Mouse (Mus musculus) gastrocnemius, postnatal 25 days (tissue): ENCODE data around the gene Txndc5. TPM values are rescaled to one million over a fixed set of nuclear protein-coding genes. Genes with fewer than 3 reads are reported as not detected.

Source experiments
- DNase-seq: peaks from one replicate; pipeline ENCODE4 v3.0.0; 2022
- long read RNA-seq, 2 experiments: library from polyadenylated mRNA; stranded (forward); transcript quantifications; one replicate each; pipeline ENCODE4 v2.0.0; 2021
- total RNA-seq, 2 experiments: library from RNA; stranded (reverse); gene quantifications; 1 replicate in 1 of 2; 2 replicates in 1 of 2; pipeline ENCODE4 v1.2.3; 2021

The Txndc5 gene
- 10 to 100 TPM; 26.5 to 34.9 TPM for total RNA-seq
- long read RNA-seq, experiment 1, transcript Txndc5-201 (10 exons, 2,843 nt) = major isoform, 23 of 30 reads
- long read RNA-seq, experiment 1, partial matches to known transcripts = 3 of 30 reads
- long read RNA-seq, experiment 1, other reads (novel, unspliced or antisense) = 3 of 30 reads
- long read RNA-seq, experiment 2, transcript Txndc5-201 (10 exons, 2,843 nt) = major isoform, 65 of 71 reads
- long read RNA-seq, experiment 2, partial matches to known transcripts = 0 of 71 reads
- long read RNA-seq, experiment 2, other reads (novel, unspliced or antisense) = 4 of 71 reads

GRCm38 (mm10) chr13:38528687-38529294 is at the start of gene Txndc5:
TSS of gene Txndc5 (minus strand) at chr13:38528824.
- peak; percentile 22 for DNase-seq

- no peak for DNase-seq
Observed at GRCm38 (mm10) chr13:38574668-38575067, 46.0 kb upstream of the Txndc5 start.

DNA sequence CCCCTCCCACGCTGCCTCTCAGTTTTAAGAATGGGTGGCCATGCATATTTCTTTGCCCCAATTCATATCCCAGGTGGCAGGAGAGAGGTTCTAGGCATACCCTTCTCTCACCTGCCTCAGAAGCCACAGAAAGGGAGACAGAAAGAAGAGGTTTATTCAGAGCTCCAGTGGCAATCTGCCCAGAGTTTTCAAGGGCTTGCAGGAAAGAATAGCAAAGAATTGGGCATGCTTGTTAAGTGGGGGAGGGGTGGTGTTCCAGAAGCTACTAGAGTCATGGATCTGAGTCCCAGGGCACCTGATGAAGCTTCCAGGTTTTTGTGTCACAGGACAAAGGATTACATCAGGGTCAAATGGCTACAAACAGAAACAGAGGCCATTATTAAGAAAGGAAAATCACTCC is 44.7 kb upstream of the Txndc5 start:
- DNase-seq = no peak

DNA sequence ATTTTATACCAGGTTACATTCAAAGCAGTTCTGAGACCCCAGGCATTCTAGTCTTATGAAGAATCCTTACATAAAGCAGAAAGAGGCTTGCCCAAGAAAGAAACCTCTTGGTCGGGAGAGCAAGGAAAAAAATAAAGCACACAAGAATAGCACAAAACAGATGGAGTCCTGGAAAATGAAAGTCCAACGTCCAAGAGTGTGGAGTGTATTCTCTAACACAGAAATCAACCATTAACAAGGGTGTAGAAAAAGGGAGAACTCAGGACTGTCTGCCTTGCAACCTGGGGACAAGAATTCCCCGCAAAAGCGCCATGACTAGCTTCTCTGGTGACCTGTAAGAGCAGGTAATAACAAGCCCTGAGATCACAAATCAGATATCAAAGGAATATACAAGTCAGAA is 36.6 kb upstream of the Txndc5 start:
- no peak for DNase-seq

DNA sequence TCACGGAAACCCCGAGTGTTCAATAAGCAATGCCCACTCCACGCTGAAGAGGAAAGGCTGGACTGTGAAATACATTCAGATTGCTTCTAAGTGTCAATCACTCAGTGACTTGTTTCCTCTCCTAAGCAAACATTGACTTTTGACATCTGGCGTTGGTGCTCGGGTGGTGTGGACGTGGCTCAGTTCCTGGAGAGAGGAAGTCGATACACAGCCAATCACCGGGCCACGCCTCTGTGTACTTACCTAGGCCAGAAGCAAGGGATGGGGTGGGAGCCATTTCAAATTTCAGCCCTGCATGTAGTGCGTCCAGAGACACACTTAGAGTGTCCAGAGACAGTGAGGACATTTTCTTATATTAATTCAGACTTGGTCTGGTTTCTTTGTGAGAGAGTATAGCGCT is 26.0 kb upstream of the Txndc5 start:
- no peak for DNase-seq

DNA sequence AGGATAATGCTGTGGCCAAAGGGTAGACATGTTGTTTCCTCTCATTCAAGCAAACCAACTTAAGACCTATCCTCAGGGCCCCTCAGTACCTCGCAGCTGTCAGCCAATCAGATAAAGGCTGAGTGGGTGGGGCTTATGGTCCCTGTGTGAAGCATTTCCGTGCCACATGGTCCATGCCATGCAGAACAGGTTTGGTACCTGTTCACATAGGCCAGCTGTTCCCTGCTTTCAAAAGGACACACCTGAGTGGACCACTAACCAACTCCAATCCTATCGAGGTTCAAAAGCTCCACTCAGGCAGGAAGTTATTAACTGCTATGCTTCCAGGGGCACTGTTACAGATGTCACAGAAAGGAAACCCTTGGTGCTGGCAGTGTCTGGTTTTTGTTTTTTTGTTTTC is 25.6 kb upstream of the Txndc5 start:
- no peak for DNase-seq

DNA sequence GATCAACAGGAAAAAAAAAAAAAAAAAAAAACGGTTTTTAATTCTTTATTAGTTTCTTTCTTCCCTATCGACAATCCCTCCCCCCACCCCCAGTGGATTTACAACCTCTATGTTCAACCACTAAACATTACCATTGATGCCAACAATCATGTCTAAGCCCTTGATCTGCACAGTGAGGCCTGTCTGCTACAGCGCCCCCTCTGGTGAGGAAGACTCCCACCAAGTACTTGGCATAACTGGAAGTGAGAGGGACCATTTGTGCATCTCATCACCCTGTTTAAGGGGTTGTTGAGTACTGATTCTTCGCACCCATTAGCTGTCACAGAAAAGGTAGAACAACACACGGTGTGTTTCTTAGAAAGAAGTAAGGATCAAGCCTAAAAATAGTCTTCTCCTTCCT is 20.1 kb upstream of the Txndc5 start:
- DNase-seq = no peak

DNA sequence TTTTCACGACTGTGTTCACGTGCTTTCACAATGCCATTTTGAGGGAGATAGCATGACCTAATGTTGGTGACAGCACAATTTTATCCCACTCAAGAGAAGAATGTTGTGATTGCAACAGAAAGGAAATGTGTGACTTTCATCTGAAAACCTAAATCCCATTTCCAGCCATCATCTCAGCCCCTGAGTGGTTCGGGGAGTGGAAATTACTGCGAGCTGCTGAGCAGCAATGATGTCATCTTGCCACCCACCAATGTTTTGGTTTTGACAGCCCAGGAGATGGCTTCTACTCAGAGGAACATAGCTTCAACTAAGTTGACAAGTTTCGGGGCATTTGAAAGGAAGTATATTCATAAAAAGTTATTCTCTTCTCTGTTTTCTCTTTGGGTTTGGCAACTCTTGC is 19.1 kb upstream of the Txndc5 start:
- no peak for DNase-seq

- DNase-seq = no peak
Observed at GRCm38 (mm10) chr13:38546754-38547153, 18.1 kb upstream of the Txndc5 start.

- DNase-seq = peak; percentile 68
Observed at GRCm38 (mm10) chr13:38545460-38545859, 16.8 kb upstream of the Txndc5 start.

DNA sequence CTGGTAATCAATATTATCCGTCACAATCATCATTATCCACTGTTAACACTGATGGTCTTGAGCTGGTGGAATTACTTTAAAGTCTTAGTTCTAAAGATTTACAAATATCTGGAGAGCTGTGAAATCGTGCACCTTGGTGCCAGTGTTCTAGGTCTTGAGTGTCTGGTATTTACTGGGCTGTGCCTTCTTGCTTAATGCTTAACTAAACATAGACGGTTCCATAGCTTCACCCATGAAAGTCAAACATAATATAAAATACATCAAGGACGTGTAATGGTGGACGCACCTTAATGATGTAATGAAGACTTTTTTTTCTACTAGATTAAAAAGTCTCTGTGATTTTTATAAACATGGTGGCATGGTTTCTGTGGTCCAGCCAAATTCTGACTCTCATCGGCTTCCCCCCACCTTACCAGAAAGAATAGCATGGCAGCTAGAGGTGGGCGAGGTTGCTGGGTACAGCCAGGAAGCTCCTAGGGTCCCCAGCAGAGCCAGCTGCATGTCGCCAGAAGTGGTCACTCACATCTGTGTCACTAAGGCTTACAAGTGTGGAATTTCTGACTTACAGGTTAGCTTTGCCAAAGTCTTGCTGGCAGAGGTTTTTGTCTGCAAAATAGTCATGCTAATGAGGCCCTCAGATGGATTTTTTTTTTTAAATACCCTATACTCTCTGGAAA is 16.3 kb upstream of the Txndc5 start:
- DNase-seq = no peak

DNA sequence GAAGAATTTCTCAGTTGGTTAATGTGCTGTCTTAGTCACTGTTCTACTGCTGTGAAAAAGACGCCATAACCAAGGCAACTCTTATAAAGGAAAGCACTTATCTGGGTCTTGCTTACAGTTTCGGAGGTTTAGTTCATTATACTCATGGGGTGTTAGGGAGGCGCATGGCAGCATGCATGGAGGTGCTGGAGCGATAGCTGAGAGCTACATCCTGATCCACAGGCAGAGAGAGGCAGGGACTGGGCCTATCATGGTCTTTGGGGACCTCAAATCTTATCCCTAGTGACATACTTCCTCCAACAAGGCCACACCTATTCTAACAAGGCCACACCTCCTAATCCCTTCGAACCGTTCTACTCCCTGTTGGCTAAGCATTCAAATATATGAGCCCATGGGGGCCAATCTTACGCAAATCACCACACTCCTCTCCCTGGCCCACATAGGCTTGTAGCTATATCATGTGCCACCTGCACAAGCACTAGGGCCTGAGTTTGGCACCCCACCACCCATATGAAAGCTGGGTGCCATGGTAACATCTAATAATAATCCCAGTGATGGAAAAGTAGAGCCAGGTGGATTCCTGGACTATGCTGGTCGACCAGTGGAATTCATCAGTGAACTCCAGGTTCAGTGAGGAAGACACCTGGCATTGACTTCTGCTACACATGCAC is 15.0 kb upstream of the Txndc5 start:
- no peak for DNase-seq

DNA sequence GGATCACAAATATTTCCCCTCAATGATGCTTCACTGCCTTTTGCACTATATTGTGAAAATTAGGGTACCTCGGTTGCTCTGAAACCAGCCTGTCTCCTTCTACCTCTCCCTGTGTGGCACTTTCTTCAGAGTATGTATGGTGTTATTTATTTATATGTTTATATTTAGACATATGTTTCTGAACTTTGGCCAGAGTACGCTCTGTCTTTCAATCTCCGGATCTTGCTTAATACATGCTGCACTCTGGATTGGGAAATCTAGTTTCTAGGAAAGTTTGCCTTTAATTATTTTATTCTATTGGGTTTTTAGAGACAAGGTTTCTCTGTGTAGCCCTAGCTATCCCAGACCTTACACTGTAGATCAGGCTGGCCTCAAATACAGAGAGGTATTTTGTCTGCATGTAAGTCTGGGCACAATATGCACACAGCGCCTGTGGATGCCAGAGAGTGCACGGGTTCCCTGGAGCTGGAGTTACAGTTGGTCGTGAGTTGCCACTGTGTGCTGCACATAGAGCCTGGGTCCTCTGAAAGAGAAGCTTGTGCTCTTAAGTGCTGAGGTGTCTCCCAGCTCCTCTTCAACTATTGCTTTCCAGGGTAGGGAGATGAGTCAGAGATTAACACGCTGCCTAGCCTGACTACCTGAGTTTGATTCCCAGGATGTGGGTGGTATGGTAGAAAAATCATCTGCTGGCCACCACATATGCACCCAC is 10.7 kb upstream of the Txndc5 start:
- no peak for DNase-seq

GRCm38 (mm10) chr13:38537521-38537920 is 8.9 kb upstream of the Txndc5 start:
- DNase-seq = no peak

DNA sequence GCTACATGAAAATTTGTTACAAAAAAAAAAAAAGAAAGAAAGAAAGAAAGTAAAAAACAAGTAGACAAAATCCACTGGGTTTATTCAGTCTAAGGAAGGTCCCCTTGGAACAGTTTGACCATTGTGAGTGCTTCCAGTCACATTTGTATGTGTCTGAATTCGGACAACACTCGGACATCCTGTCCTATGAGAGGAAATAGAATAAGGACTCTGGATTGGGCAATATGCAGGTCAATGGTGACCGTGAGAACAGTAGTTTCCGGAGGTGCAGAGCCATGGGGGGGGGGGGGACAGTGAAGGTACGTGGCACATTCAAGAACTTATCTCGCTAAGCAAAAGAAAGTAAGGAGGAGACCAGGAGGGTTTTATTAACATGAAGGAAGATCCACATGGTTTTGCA is 6.1 kb upstream of the Txndc5 start:
- DNase-seq = no peak

DNA sequence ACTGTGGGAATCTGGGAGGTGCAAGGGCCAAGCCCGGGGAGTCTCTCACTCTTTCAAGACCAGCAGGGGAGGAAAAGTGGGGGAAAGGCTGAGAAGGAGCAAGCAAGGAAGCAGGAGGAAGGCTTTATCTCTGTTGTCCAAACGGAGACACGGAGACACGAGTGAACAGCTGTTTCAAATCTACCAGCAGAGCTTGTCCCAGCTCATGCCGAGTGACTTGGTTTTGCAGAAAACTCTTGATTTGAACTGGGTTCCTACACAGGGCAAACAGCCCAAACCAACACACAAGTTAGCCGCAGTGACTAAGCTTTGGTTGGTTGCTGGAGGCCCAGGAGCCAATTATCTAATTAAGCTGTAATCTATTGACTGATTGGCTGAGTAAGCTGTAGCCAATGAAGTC is 5.4 kb upstream of the Txndc5 start:
- no peak for DNase-seq

- peak; percentile 60 for DNase-seq
Observed at GRCm38 (mm10) chr13:38533461-38533860, 4.8 kb upstream of the Txndc5 start.

- no peak for DNase-seq
Observed at GRCm38 (mm10) chr13:38531498-38531897, 2.9 kb upstream of the Txndc5 start.

GRCm38 (mm10) chr13:38529576-38529975 is 952 bp upstream of the Txndc5 start:
- no peak for DNase-seq

- peak; percentile 85 for DNase-seq
Observed at GRCm38 (mm10) chr13:38527797-38528650, 600 bp downstream of the Txndc5 start.

DNA sequence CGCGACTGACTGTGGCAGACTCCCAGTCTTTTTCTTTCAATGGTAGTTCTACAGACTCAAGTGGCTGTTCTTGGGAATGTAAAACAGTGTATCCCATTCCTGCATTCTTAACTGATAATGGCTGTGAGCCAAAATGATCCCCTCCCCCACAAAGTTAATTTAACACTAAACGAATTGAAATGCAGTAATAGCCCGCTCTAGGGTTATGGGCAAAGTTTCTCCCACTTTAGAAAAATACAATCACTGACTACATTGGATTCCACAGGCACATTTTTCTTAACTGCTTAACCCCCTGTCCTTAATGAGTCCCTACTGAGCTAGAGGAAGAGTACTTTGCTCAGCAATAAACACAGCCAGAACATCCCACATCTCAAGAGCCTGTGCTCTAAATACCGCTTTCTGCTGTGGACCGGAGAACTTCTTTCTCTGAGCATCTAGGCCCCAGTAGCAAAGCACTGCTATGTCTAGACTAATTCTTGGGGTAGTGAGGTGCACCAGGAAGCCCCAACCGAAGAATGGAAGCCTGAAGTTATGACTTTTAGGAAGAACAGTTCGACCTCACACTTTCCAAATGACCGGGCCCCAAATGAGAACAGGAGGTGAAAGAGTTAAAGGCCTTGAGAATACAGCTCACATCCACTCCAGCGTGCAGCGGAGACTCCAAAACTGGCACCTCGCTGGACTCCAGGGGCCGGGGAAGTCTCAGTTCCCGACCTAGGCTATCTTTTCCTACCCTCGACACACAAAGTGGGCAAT is 1.4 kb downstream of the Txndc5 start:
- no peak for DNase-seq
